Mouse (Mus musculus) left cerebral cortex, postnatal 14 days (tissue): ENCODE measurements around the gene Olfr1411. TPM values are rescaled to one million over a fixed set of nuclear protein-coding genes. Genes with fewer than 3 reads are reported as not detected.

ENCODE experiments used
- DNase-seq, 2 experiments: peaks; one replicate each; pipeline ENCODE4 v3.0.0; 2021 to 2022; ENCODE audit warnings: low spot score in 2 of 2, mixed read lengths in 1 of 2
- intact Hi-C: fragments of 180-260 bp; cut with DNase I; formaldehyde crosslinking; loops from one replicate; pipeline ENCODE4 v1.15.1; 2025
- total RNA-seq, 2 experiments: library from RNA; stranded (reverse); gene quantifications; 2 replicates each; pipeline ENCODE4 v1.2.3; 2021

Olfr1411 gene
- total RNA-seq, 2 experiments from 2014 or later = not detected

DNA sequence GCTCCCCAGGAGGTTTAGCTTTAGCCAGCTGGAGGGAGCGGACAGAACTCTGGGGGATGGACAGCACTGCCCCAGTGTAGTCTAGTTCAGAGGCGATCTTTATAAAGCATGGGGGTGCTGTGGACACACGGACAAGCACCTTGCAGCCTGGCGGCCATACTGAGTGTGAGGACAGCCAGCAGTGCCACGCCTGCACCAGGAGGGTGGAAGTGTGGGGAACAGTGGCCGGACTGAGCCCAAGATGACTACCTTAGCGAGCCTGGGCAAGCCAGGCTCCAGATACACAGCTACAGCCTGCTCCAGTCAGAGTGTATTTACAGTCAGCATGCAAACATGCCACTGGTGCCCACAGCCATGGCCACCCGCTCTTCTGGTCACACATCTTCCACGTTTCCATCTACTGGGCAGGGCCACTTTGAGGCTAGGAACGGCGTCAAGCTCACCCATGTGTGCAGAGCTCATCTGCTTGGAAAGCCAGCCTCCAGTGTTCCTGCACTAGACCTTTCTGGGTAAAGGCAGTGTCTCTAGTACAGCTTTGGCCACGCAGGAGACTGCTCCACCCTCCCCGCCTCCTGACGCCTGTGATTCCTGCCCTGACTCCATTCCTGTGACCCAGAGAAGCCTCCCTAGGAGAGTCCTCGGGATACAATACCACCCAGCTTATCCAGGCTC is 43.4 kb downstream of the Olfr1411 start:
- intact Hi-C loops = no loop called here
- no peak for DNase-seq

DNA sequence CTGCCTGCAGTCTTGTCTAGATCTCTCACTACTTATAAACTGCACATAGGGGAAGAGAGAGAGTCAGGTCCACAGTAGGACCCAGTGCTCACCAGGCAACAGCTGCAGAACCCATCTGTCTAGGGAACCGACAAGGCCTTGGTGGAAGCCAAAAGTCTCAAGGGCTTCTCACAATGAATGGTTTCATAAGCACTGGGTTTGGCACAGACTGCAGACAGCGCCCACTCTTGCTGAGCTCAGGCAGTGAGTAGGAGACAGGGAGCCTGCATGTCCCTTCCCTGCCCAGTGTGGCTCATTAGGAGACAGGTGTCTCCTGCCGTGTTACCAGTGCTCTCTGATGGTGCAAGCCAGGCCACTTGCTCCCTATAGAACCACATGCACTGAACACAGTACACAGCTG is 44.0 kb downstream of the Olfr1411 start:
- DNase-seq = peak; percentile 47 to 80
- intact Hi-C loops = no loop called here

DNA sequence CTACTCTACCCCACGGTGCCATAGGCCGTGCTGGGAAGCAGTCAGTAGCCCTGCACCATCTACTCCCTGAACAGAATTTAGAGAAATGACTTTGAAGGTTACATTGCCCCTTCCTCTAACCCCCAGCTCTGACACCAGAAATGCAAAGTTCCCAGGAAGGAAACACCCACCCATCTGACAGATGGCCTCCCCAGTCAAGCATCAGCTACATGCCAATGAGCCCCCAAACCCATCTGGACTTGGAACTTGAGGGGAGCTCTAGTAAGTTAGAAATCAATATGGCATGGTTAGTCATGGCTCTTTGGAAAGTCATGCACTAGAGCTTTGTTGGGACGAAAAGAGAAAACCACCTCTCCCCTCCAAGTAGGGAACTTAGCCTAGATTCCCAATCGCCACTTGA is 44.5 kb downstream of the Olfr1411 start:
- no peak for DNase-seq
- intact Hi-C loops = no loop called here

DNA sequence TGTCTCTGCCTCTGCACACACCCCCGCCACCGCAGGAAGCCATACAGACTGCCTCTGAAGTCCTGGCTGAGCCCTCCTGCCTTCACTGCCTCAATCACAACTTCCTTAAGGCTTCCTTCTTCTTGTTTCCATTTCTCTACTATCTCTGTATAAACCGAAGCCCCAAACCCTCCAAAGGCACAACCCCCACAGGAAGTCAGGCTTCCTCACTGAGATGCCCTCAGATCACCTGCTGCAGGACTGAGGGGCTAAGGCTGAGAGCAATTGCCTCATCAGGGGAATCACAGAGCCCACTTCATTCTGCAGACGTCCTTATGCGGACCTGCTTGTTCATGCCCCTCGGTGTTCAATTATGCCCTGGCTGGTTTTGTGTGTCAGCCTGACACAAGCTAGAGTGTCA is 46.2 kb downstream of the Olfr1411 start:
- DNase-seq = no peak
- intact Hi-C loops = no loop called here

DNA sequence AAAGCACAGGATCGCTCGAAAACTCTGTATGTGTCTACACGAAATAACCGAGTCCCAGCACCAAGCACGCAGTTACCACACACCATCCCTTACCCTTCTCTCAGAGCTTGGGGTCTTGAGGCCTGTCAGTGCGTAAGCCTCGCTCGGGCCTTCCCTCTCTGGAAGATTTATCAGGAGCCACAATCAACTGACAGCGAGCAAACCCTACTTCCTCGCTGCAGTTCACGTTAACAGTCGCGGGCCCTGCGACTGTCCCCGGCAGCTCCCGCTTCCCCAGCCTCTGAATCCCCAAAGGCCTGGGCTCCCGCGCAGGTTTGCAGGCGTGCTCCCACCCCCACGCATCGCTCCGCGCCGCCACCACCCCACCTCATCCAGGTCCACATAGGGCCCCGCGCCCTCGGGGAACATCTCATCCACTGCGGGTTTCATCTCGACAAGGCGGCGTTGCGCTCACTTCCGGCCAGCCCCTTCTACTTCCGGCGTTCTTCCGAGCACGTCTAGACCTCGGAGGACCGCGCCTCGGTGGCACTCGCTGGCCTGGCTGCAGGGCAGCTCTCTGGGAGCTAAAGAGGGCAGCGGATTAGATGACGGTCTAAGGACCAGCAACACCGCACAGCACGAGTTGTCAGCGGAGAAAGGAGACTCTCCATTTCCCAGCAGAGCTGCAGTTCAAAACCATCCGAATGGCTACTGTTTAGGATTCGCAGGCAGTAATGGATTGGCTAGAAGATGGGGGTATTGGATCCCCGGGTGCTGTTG is 47.5 kb downstream of the Olfr1411 start, which contains the start of gene Cops9:
TSS of gene Cops9 (minus strand) at position 472 of the 759 bp plus-strand sequence.
- intact Hi-C loops = no loop called here
- peak; percentile 89 to 91 for DNase-seq

DNA sequence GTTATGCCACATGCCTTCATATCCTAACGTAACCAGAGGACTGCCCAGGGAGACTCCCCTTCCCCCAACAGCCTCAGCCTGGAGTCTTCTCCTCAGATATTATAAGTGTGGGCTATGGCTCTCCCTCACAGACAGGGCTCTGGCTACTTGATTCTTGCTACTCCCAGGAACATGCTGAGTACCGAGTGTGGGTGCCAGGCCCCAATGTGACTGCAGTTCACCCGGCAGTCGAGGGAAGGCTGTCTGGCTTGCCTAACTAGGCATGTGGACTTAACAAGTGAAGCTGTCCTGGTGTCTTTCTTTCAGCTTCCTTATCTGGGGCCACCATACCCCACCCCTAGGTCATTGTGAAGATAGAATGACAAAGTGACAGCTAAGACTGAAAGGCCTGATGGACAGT is 49.5 kb downstream of the Olfr1411 start:
- intact Hi-C loops = no loop called here
- DNase-seq = no peak

DNA sequence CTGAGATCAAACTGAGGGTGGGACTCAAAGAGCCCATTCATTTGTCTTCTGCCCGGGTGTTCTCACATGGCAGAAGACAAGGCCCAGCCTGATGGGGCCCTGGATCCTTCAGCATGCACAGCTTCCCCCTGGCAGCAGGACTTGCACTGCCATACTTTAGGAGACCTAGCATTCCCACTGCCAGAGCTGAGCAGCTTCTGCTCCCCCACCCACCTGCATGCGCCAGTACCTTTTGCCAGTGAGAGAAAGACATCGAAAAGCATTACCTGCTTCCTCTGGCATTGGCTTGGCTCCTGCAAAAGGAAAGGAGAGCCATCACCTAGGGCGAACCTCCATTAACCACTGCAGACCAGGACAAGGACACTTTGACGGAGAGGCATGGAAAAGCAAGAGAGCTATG is 50.7 kb downstream of the Olfr1411 start:
- no peak for DNase-seq
- intact Hi-C loops = no loop called here

DNA sequence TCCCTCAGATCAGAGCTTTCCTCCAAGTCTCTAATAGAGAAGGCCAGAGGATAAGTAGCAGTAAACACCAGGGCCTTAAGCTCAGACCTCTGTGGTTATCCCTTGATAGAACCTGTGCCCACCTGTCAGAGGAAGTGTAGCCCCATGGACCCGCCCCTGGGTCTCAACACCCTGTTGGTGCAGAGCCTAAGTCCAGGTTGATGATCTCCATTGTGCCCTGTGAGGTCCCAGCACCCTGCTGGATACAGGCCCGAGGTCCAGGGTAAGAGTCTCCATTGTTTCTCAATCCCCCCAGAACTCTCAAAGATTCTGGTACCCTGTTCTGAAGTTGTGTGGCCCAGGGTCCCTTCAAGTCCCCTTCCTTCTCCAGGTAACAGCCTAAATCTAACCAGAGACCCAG is 51.9 kb downstream of the Olfr1411 start:
- DNase-seq = no peak
- intact Hi-C loops = no loop called here

DNA sequence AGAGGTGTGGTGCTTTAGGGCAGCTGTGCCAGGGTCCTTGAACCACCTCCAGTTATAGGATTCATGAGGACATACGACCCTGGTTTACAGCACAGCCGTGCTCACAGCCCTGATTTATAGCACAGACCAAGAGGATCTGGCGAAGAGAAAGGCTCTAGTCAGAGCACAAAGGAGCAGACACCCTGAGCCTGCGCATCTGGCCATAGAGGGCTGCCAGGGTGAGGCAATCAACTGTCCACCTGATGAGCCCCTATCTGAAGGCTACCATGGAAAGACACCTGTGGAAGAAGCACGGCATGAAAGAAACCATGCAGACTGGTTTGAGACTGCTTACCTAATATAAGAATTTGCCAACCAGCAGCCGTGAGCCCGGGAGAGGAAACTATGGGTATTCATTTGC is 52.4 kb downstream of the Olfr1411 start:
- intact Hi-C loops = no loop called here
- no peak for DNase-seq

DNA sequence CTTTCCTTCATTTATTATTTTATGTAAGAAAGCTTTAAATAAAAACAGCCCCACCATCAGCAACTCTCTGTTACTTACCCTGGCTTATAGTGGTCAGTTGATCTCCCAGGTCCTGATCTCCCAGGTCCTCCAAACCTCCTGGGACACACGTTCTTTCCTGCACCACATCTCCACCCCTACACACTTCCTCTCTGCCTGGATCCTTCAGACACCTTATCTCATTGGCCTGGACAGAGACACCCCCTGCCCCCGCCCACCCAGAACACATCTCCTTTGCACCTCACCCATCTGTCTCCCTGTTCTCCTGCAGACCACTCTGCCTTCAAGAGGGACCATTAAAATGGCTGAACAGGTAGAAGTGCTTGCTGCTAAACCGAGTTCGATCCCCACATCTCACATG is 52.8 kb downstream of the Olfr1411 start:
- no peak for DNase-seq
- intact Hi-C loops = loop anchor here (1.0 kb wide), 2 partner anchors 31 to 187 kb away; no protein-coding TSS in a partner anchor

Other genes starting within 250 kb of the Olfr1411 start
- 100 to 1,000 TPM; 220 to 227 TPM for gene Ndufa10, start 120.6 kb upstream of the Olfr1411 start, total RNA-seq
- not detected for gene Olfr1416, start 109.3 kb upstream of the Olfr1411 start, total RNA-seq
- not detected for gene Olfr1415, start 98.3 kb upstream of the Olfr1411 start, total RNA-seq
- not detected for gene Olfr1414, start 75.8 kb upstream of the Olfr1411 start, total RNA-seq
- gene Olfr1413, start 23.1 kb upstream of the Olfr1411 start, total RNA-seq = not detected
- gene Olfr1412, start 8.6 kb upstream of the Olfr1411 start, total RNA-seq = not detected
- not detected for gene Olfr1410, start 11.4 kb downstream of the Olfr1411 start, total RNA-seq
- not detected for gene Olfr12, start 23.4 kb downstream of the Olfr1411 start, total RNA-seq
- gene Cops9, start 47.6 kb downstream of the Olfr1411 start, total RNA-seq = 100 to 1,000 TPM; 235 to 242 TPM
- not detected for gene Otos, start 54.4 kb downstream of the Olfr1411 start, total RNA-seq
- gene Gpc1, start 237.2 kb downstream of the Olfr1411 start, total RNA-seq = 10 to 100 TPM; 73.9 to 88.5 TPM